Mouse (Mus musculus) gastrocnemius, adult 2 months (tissue): ENCODE measurements at regions not wholly inside any gene's neighbourhood (a gene's known extent, or its start where the extent isn't known, plus 50 kb on each side); places are given as distances from the start of the nearest gene placed in this dataset.

Source experiments
- DNase-seq: peaks from one replicate; pipeline ENCODE4 v3.0.0; 2022
- H3K27ac ChIP-seq: fragments of 200-600 bp; 2 replicates; pipeline ENCODE4 v1.8.1; 2022; ENCODE audit warnings: mild to moderate bottlenecking
- H3K4me3 ChIP-seq: fragments of 200-600 bp; 2 replicates; pipeline ENCODE4 v1.8.1; 2022; ENCODE audit warnings: mild to moderate bottlenecking, moderate library complexity
- CTCF ChIP-seq: fragments of 200-600 bp; IDR thresholded peaks from 2 replicates; pipeline ENCODE4 v1.8.1; 2022; ENCODE audit warnings: antibody characterized with exemption, mild to moderate bottlenecking, moderate library complexity
- intact Hi-C: fragments of 180-260 bp; cut with DNase I; formaldehyde crosslinking; loops from one replicate; pipeline ENCODE4 v1.15.1; 2025

DNA sequence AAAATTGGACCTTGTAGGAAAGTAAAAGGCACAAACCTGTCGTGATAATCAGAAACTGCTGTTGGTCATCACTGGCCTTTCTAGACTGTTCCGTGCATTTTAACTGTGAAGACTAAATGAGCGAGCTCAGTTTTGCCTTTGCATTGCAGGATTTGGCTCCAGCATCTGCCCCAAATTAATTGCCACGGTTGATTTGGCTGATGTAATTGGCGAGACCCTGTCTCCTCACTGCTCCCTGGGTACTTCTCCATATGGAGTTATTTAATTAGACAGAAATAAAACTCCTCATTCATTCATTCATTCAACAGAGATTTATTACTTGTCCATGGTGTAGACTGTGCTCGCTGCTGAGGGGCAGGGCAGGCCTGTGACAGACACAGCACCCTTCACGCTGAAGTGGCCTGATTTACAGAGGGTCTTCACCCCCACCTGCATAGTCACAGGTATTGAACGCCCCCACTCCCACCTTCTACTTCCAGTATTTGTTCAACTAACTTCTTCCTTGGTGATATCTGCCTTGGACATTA, 186.6 kb downstream of the Sox2 start:
- no peak for DNase-seq
- Histone ChIP-seq H3K4me3 (no peak overlapping the region), H3K27ac (no peak overlapping the region)
- intact Hi-C loops, result no loop called here
- no peak for TF ChIP-seq CTCF

DNA sequence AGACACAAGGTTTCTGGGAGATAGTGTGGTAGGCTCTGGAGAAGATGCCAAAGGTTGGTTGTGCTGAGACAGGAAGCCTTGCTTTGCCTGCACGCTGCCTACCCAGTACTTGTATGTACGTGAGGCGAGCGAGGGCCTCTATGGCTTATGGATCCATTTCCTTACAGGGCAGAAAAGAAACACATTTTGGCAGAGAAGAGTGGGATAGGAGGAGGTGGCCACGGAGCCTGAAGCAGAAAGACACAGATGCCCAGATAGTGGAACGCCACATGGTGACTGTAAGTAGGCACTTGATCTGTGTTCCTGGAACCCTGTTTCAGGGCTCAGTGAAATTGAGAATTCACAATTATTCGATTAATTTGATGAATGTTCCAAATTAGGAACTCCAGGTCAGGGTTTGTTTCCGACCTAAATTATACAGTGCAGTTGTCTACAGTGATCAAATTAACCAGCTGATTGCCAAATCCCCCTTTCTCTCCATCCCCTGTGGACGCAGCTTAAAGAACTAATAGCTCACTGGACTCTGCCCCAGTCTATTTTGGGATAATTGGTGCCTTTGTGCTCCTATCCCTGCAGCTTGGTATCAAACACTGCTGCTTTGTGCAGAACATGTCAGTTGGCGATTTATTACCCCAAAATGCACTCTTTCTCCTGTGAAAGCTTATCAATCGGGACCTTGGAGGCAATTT, 187.6 kb downstream of the Sox2 start:
- Histone ChIP-seq H3K4me3 (no peak overlapping the region), H3K27ac (no peak overlapping the region)
- DNase-seq, result no peak
- TF ChIP-seq CTCF, result no peak
- intact Hi-C loops, result no loop called here

DNA sequence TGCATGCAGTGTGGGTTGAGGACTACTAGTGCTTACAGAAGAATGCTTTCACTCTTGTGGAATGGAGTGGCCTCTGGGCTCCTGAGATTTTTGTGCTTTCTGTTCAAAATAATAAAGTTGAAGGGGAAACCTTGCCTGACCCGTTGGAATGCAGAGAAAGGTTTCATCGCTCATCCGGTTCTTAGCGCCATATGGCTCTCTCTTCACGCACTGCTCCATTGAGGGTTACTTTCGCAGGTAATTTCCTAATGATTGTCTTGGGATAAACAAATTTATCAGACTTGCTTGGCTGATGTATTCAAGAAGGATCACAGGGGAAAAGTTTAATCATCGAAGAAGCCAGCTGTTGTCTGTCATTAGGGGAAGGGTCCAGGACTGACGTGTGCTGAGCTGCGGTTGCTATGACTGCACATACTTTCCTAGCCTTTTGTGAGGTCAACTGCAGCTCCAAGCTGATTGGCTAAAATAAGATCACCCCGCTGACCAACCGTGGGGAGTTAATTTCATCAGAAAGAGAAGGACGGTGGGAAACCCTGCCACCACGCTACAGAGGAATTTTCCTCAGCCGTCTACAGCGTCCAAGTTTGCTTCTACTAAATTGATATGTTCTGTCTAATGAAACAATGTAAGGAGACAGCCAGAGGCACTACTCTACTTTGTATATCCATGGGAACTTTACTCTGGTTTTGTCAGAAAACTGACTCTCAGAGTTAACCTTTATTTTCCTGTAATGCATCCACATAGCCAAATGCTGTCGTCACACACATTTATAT, 210.9 kb downstream of the Sox2 start:
- TF ChIP-seq CTCF, result no peak
- Histone ChIP-seq H3K27ac (no peak overlapping the region), H3K4me3 (no peak overlapping the region)
- intact Hi-C loops, result no loop called here
- DNase-seq, result no peak

DNA sequence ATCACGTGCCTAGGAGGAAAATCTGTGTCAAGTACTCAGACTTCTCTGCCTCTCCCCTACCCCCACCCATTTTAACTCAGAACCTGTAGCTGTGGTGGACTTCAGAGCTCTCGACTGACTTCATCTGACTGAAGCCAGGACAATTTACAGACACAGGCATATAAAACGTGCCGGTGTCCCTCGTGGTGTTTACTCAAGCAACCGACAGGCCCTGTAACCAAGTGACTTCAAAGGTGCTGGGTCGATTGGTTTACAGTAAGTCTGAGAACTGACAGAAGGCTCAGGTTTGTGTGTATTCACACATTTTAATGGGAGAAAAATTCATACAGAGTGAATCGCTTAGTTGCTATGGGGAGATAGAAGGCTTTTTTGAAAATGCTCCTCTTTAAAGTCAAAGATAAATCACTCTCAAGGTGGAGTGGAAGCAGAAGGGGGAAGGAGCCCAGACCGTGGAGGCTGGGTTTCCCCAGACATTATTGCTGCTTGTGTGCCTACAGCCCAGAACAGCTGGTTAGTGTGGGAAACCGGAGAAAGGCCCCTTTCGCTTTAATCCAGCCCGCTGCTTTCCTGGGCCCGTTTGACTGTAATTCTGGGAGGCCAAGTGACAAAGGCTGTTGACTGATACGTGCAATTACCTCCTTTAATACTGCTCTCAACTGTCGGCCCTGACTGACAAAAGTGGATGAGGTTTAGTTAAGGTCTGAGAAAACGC, 218.6 kb downstream of the Sox2 start:
- TF ChIP-seq CTCF, result no peak
- no peak overlapping the region for H3K4me3 ChIP-seq
- no peak for DNase-seq
- H3K27ac ChIP-seq, result no peak overlapping the region
- intact Hi-C loops, result no loop called here

DNA sequence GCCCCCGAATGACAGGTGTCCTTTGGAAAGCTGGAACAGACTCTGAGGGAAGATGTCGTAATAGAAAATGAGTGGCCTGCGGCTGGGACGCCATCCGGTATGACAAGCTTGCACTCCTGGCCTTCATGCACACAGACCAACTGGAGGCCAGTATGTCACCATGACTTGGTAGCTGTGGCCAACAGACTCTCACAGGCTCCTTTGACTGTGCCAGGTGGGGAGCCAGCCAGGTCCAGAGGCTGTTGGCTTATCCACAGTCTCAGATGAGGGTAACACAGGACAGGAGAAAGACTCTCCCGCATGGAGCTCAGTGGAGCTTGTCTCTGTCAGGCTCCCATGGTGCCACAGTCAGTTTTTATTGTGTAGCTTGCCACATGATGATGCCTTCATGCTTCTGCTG, 219.7 kb downstream of the Sox2 start:
- DNase-seq, result peak; percentile 38
- H3K27ac ChIP-seq, result no peak overlapping the region
- TF ChIP-seq CTCF, result no peak
- no peak overlapping the region for H3K4me3 ChIP-seq
- intact Hi-C loops, result no loop called here

DNA sequence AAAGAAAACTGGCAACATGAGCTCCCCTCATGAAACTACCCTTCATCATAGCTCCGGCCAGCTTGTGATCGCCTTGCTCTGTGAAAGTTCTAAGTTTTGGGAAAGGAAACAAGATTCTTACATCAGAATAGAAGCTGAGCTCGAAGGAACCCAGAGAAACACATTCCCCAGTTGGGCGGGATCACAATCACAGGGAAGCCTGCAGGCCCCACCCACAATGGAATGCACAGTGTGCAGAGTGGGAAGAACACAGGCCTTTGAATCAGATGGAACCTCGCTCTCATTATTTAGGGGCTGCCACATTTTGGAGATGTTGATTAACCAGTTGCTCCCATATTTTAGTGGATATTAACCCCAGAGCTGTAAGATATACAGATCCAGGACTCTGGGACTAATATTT, 234.9 kb downstream of the Sox2 start:
- DNase-seq, result no peak
- TF ChIP-seq CTCF, result no peak
- Histone ChIP-seq H3K27ac (no peak overlapping the region), H3K4me3 (no peak overlapping the region)
- intact Hi-C loops, result no loop called here

DNA sequence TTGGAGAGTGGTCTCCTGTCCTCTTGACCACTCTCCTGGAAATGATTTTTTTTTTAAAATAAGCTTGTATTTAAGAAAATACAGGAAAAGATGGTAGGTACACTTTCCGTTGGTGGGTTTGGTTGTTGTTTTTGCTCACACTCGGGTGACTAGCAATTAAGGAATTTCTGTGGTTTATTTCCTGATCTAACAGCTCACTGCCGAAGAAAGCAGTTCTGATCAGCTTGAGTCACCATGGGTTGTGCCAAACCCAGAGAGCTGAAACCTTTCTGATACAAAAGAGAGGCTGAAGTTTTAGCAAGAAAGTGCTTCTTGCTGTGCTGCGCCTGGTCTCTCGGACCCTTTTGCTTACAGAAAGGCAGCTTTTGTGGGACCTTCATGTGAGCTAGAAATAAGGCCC, 243.2 kb downstream of the Sox2 start:
- TF ChIP-seq CTCF, result no peak
- intact Hi-C loops, result no loop called here
- no peak for DNase-seq

DNA sequence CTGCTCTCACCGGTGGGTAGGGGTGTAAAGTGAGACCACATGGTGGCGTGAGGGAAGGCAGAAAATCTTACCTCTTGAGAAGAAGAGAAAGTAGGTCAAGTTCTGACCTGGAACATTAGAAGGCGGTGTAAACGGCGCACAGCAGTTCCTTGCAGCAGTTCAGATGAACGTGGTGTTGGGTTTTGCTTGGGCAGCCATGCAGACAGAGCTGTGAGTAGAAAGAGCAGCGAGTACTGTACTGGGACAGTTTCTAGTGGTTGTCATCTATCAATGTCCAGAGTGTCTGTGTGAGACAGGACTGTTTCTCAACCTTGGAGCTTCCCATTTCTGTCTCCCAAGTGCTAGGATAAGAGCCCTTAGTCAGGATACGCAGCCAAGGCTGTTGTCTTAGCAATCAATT, 252.9 kb downstream of the Sox2 start:
- no peak for DNase-seq
- TF ChIP-seq CTCF, result no peak
- no peak overlapping the region for H3K4me3 ChIP-seq
- H3K27ac ChIP-seq, result no peak overlapping the region
- intact Hi-C loops, result no loop called here

More for the DNA sequence above, 243.2 kb downstream of the Sox2 start:
- no peak overlapping the region for H3K4me3 ChIP-seq
- no peak overlapping the region for H3K27ac ChIP-seq

DNA sequence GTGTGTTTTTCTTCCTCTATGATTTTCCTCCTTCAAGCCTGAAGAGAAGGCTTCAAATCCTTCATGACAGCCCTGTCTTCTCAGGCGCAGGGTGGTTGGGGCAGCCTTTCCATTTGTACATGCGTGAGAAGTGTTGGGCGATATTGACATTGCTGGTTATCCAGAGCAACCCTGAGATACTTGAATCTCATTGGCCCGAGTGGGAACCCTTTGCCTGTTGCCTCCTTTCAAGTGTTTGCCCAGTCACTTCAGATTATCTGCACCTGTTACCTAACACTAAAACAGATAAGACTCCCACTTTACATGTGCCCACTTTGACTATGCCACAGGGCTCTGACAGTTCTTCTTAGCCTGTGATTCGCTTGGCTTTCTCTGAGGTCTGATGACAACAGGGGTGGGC, 258.3 kb downstream of the Sox2 start:
- no peak for DNase-seq
- no peak overlapping the region for H3K4me3 ChIP-seq
- intact Hi-C loops, result no loop called here
- H3K27ac ChIP-seq, result no peak overlapping the region
- TF ChIP-seq CTCF, result no peak

DNA sequence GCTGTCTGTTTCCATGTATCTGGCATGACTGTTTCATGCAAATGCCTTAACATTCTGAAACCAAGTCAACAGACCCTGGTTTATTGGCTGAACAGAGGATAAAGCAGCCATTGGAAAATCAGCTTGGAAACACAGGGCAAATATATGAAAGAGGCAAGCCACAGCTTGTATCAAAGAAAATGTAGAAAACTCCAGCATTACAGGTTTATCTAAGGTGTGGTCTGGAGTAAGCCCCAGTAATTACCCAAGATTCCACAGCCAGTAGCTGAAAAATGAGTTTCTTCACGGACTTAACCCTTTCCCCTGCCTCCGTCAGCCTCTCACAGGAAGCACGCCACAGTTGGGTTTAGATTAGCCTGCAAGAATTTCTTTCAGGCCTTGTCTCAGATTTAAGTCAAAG, 259.1 kb downstream of the Sox2 start:
- no peak for TF ChIP-seq CTCF
- intact Hi-C loops, result no loop called here
- no peak for DNase-seq
- Histone ChIP-seq H3K4me3 (no peak overlapping the region), H3K27ac (no peak overlapping the region)

DNA sequence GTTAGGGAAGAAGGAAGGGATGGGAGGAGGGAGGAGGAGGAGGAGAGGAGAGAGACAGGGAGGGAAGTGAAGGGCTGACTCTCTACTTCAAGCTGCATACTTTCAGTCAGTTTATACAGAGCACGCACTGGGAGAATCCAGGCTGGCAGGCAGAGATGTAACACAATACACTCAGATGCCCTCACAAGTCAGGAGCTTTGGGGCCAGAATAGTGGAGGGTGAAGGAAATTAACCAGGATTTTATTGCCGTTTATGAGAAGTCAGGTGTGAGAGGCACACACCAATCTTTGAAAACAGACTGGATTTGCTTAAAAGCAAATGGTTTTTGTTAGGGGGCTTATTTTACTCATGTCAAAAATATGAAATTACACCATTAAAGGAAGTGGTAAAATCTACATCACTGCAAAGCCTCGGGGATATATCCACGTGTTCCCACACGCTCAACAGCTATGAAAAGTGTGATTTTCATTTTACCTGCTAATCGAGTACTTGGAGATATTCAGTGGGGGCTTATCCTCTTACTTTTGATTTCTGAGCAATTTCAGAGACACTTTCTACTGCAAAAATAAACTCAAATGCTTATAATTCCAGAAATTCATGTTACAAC, 268.2 kb downstream of the Sox2 start:
- DNase-seq, result no peak
- TF ChIP-seq CTCF, result no peak
- Histone ChIP-seq H3K4me3 (no peak overlapping the region), H3K27ac (no peak overlapping the region)
- intact Hi-C loops, result no loop called here

DNA sequence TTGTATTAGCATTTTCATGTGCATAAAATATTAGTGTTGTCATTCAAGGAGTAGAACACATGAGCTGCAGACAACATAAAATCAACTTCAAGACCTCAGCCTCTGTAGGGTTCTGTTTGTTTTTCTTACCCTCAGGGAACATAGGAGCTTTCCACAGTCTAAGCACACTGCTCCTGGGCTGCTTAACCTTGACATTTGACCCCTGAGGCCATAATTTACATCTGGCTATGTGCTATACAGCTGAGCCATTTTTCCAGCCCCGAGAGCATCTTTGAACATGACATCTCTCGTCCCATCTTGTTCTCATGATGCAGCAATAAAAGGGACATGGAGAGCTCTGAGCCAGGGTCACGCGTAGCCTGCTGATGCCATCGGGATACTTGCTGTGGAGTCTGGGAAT, 270.3 kb downstream of the Sox2 start:
- H3K4me3 ChIP-seq, result no peak overlapping the region
- no peak overlapping the region for H3K27ac ChIP-seq
- TF ChIP-seq CTCF, result no peak
- no peak for DNase-seq
- intact Hi-C loops, result no loop called here

DNA sequence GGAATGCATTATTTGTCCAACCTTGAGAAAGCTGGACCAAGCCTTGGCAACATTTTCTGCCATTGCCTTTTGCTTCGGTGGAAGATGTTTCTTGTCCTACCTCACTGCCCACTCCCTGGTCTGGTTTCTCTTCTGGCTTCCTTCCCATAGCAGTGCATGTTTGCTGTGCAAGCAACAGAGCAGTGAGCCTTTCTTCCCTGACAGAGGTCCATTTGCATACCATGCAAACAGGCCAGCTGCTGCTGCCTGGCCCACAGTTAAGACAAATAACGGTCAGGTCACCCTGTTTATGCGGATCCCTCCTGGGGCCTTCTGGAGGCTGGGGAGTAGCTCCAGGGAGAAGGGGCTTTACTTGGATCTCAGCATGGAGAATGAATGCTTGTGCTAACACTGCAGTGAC, 299.7 kb downstream of the Sox2 start:
- no peak for DNase-seq
- Histone ChIP-seq H3K4me3 (no peak overlapping the region), H3K27ac (no peak overlapping the region)
- intact Hi-C loops, result no loop called here
- TF ChIP-seq CTCF, result no peak
